Mouse (Mus musculus) liver, embryonic 16.5 days (tissue): Measurements from ENCODE around the gene Zfp423. TPM values are rescaled to one million over a fixed set of nuclear protein-coding genes. Genes with fewer than 3 reads are reported as not detected.

Source experiments
- ATAC-seq: fragments of 200-750 bp; cut with Nextera tagmentation; 2 replicates; pipeline ENCODE4 v1.8.0; 2017; ENCODE audit warnings: low read depth, mild to moderate bottlenecking, moderate number of reproducible peaks, moderate library complexity
- H3K27ac ChIP-seq: fragments of 300-500 bp; sonication (generic); 2 replicates; pipeline ENCODE4 v1.5.1; 2014; ENCODE audit warnings: mild to moderate bottlenecking, low read length
- H3K27me3 ChIP-seq: fragments of 300-500 bp; sonication (generic); 2 replicates; pipeline ENCODE4 v1.6.1; 2014; ENCODE audit warnings: low read depth, low read length, mixed read lengths; ENCODE audit not compliant: control insufficient read depth, insufficient read depth
- H3K36me3 ChIP-seq: fragments of 300-500 bp; sonication (generic); 2 replicates; pipeline ENCODE4 v1.6.1; 2014; ENCODE audit warnings: mild to moderate bottlenecking; ENCODE audit not compliant: control insufficient read depth, insufficient read depth
- H3K4me1 ChIP-seq: fragments of 300-500 bp; sonication (generic); 2 replicates; pipeline ENCODE4 v1.6.1; 2014; ENCODE audit warnings: low read depth, low read length, mixed read lengths; ENCODE audit not compliant: control insufficient read depth
- H3K4me2 ChIP-seq: fragments of 300-500 bp; sonication (generic); 2 replicates; pipeline ENCODE4 v1.6.1; 2014; ENCODE audit warnings: low read depth, low read length, mixed read lengths
- H3K4me3 ChIP-seq: fragments of 300-500 bp; sonication (generic); 2 replicates; pipeline ENCODE4 v1.5.1; 2014; ENCODE audit warnings: low read depth, mild to moderate bottlenecking, low read length
- H3K9ac ChIP-seq: fragments of 300-500 bp; sonication (generic); 2 replicates; pipeline ENCODE4 v1.6.1; 2014; ENCODE audit warnings: low read depth, low read length
- H3K9me3 ChIP-seq: fragments of 300-500 bp; sonication (generic); replicated peaks from 2 replicates; pipeline ENCODE4 v1.6.1; 2016; ENCODE audit warnings: low read length; ENCODE audit not compliant: control insufficient read depth
- WGBS: fragments of 180-500 bp; shearing (Covaris S2); extraction: QIAGEN DNeasy Blood & Tissue Kit; methylation state at CpG from one replicate; pipeline ENCODE4 v1.1.7; 2014; ENCODE audit not compliant: insufficient replicate concordance; 5-methylcytosine and 5-hydroxymethylcytosine counted together
- polyA plus RNA-seq: library from polyadenylated mRNA; unstranded; fragments of >200 nt; fragmentation: Nextera tagmentation; extraction: Ambion mirVana; gene quantifications from 2 replicates; pipeline ENCODE4 v1.2.1, GENCODE M21; 2015

The Zfp423 gene
- polyA plus RNA-seq, 1 experiment from 2014 or later: 0.46 TPM

GRCm38 (mm10) chr8:87967866-87968620 lies 8.6 kb upstream of the Zfp423 start:
- no peak overlapping the region for H3K9ac ChIP-seq
- no peak overlapping the region for H3K27ac ChIP-seq
- no peak overlapping the region for H3K4me2 ChIP-seq
- H3K36me3 ChIP-seq: no peaks in the 10 kb centered on the region
- no peaks in the 10 kb centered on the region for H3K4me1 ChIP-seq
- WGBS: 44% methylated on average over 8 of the region's 8 CpGs
- H3K27me3 ChIP-seq: peaks cover 10% of the 10 kb centered on the region
- no peak overlapping the region for H3K4me3 ChIP-seq
- no peak for ATAC-seq
- H3K9me3 ChIP-seq: no peaks in the 10 kb centered on the region

- Histone ChIP-seq H3K4me1 (no peaks in the 10 kb centered on the region), H3K27ac (no peak overlapping the region)
Measured at GRCm38 (mm10) chr8:87967057-87967820, 7.8 kb upstream of the Zfp423 start.

GRCm38 (mm10) chr8:87962514-87963225 lies 3.3 kb upstream of the Zfp423 start:
- H3K9me3 ChIP-seq: no peaks in the 10 kb centered on the region
- no peaks in the 10 kb centered on the region; the same call in none of the 2 replicates for H3K4me1 ChIP-seq
- no peak overlapping the region for H3K4me2 ChIP-seq
- WGBS: 2% methylated on average over 26 of the region's 26 CpGs
- no peak for ATAC-seq
- no peak overlapping the region for H3K27ac ChIP-seq
- no peak overlapping the region for H3K9ac ChIP-seq
- H3K4me3 ChIP-seq: no peak overlapping the region
- H3K27me3 ChIP-seq: peaks cover 64% of the 10 kb centered on the region
- no peaks in the 10 kb centered on the region for H3K36me3 ChIP-seq

More at GRCm38 (mm10) chr8:87967057-87967820, 7.8 kb upstream of the Zfp423 start:
- Histone ChIP-seq H3K9ac (no peak overlapping the region), H3K9me3 (no peaks in the 10 kb centered on the region), H3K36me3 (no peaks in the 10 kb centered on the region), H3K27me3 (peaks cover 18% of the 10 kb centered on the region), H3K4me3 (no peak overlapping the region), H3K4me2 (no peak overlapping the region)
- no peak for ATAC-seq
- 51% methylated on average over 2 of the region's 2 CpGs for WGBS

- Histone ChIP-seq H3K4me1 (no peaks in the 10 kb centered on the region; the same call in none of the 2 replicates), H3K27me3 (peaks cover 71% of the 10 kb centered on the region), H3K4me2 (peak overlapping the region; percentile 27), H3K36me3 (no peaks in the 10 kb centered on the region), H3K9ac (no peak overlapping the region), H3K9me3 (no peaks in the 10 kb centered on the region), H3K4me3 (0 out of 2 replicates have a peak overlapping the region, but pooled peaks have one; percentile 3), H3K27ac (no peak overlapping the region)
- under 1% methylated on average over 49 of the region's 50 CpGs for WGBS
- no peak for ATAC-seq
Measured at GRCm38 (mm10) chr8:87961680-87962513, 2.5 kb upstream of the Zfp423 start.

GRCm38 (mm10) chr8:87961108-87961507 lies 1.7 kb upstream of the Zfp423 start:
- WGBS: under 1% methylated on average over 20 of the region's 20 CpGs
- Histone ChIP-seq H3K27me3 (peaks cover 78% of the 10 kb centered on the region), H3K4me3 (no peak overlapping the region), H3K36me3 (no peaks in the 10 kb centered on the region), H3K27ac (no peak overlapping the region), H3K4me1 (no peaks in the 10 kb centered on the region; the same call in none of the 2 replicates), H3K9me3 (no peaks in the 10 kb centered on the region), H3K9ac (no peak overlapping the region), H3K4me2 (peak overlapping the region; percentile 27; the same call in 1 of the 2 replicates)
- ATAC-seq: no peak

GRCm38 (mm10) chr8:87960061-87960749 lies 810 bp upstream of the Zfp423 start:
- H3K4me1 ChIP-seq: no peaks in the 10 kb centered on the region; the same call in none of the 2 replicates
- no peak for ATAC-seq
- H3K9ac ChIP-seq: no peak overlapping the region; the same call in 1 of the 2 replicates
- H3K4me2 ChIP-seq: peak overlapping the region; percentile 77
- under 1% methylated on average over 69 of the region's 76 CpGs for WGBS
- no peaks in the 10 kb centered on the region for H3K9me3 ChIP-seq
- H3K27ac ChIP-seq: no peak overlapping the region; the same call in 1 of the 2 replicates
- H3K27me3 ChIP-seq: peaks cover 82% of the 10 kb centered on the region
- no peaks in the 10 kb centered on the region for H3K36me3 ChIP-seq
- peak overlapping the region; percentile 58 for H3K4me3 ChIP-seq

- peak overlapping the region; percentile 43 for H3K9ac ChIP-seq
- H3K4me1 ChIP-seq: no peaks in the 10 kb centered on the region; the same call in none of the 2 replicates
- peak overlapping the region; percentile 77 for H3K4me2 ChIP-seq
- H3K27me3 ChIP-seq: peaks cover 78% of the 10 kb centered on the region
- H3K36me3 ChIP-seq: no peaks in the 10 kb centered on the region
- peak overlapping the region; percentile 58 for H3K4me3 ChIP-seq
- no peaks in the 10 kb centered on the region for H3K9me3 ChIP-seq
- ATAC-seq: peak; percentile 60
- no peak overlapping the region; the same call in 1 of the 2 replicates for H3K27ac ChIP-seq
- WGBS: under 1% methylated on average over 75 of the region's 115 CpGs
Measured at GRCm38 (mm10) chr8:87958451-87959319, 710 bp downstream of the Zfp423 start.
